Comparison of ENCODE assay signal across 9 mouse cellular contexts in the genomic region with DNA sequence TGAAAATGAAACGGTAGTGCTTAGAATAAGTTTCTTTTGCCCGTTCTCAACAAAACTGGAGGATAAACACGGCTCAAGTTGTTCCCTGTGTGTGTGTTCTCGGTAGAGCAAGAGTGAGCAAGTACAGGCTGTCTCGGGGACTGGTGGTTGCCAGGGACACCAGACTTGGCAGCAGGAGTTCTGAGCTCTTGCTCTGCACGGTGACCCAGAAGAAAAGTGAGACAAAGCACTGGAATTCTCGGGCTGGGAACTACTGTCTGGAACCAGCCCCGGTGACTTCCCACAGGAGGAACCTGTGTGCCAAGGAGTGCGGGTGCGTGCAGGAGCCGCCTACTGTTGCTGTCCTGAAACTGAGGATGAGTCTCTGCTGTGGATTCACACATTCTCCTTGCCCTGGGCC.
DNase-seq lines count a peak whose midpoint lies in the region; ATAC-seq and TF ChIP-seq lines count a peak whose summit lies in the region.
"Had no signal": no experiment of that assay in that cellular context is flagged by ENCODE, and none has a peak within 500 bp of the region (broad histone marks: within the 10 kb centered on the region; RNA-seq: fewer than 3 reads in every experiment).

No protein-coding gene starts in this region.

- POLR2A ChIA-PET in Patski (lab: Charles Lee) = no interaction called here

- CTCF ChIA-PET in Patski (lab: Charles Lee) = no interaction called here

- H3K9me3 ChIP-seq in kidney, embryonic 16.5 days (ENCODE audit: low read length) = no peaks in the 10 kb centered on the region
- no peaks in the 10 kb centered on the region for H3K9me3 ChIP-seq in lung, embryonic 16.5 days (ENCODE audit: control insufficient read depth, low read length)
- H3K9me3 ChIP-seq: stomach, embryonic 15.5 days had no signal

- H3K36me3 ChIP-seq in kidney, embryonic 16.5 days (ENCODE audit: insufficient read depth, low read length) = no peaks in the 10 kb centered on the region
- no peaks in the 10 kb centered on the region for H3K36me3 ChIP-seq in lung, embryonic 16.5 days (ENCODE audit: control insufficient read depth, insufficient read depth, low read length)
- H3K36me3 ChIP-seq: stomach, embryonic 15.5 days had no signal

- in situ Hi-C loops in Patski (cut with MboI; ENCODE audit: low pct_unique_long_range_greater_than_20kb) = no loop called here

- no peak for TF ChIP-seq CTCF in Patski (IDR thresholded peaks at IDR 0.05)

- no peak overlapping the region; the same call in 1 of the 2 replicates for H3K9ac ChIP-seq in kidney, embryonic 16.5 days (replicated peaks; ENCODE audit: low read length)
- H3K9ac ChIP-seq in lung, embryonic 16.5 days (ENCODE audit: low read length) = peak overlapping the region; percentile 25; the same call in 1 of the 2 replicates
- H3K9ac ChIP-seq: stomach, embryonic 15.5 days had no signal

- no peak overlapping the region for H3K27ac ChIP-seq in kidney, embryonic 16.5 days (ENCODE audit: low read length)
- H3K27ac ChIP-seq in lung, embryonic 16.5 days (ENCODE audit: low read length) = peak overlapping the region; percentile 53
- H3K27ac ChIP-seq: stomach, embryonic 15.5 days had no signal

- H3K4me3 ChIP-seq in kidney, embryonic 16.5 days (ENCODE audit: low read length) = no peak overlapping the region
- no peak overlapping the region for H3K4me3 ChIP-seq in lung, embryonic 16.5 days (ENCODE audit: low read length)
- H3K4me3 ChIP-seq: stomach, embryonic 15.5 days had no signal

- no peaks in the 10 kb centered on the region for H3K27me3 ChIP-seq in Patski
- no peaks in the 10 kb centered on the region for H3K27me3 ChIP-seq in kidney, embryonic 16.5 days (ENCODE audit: insufficient read depth, low read length)
- H3K27me3 ChIP-seq in lung, embryonic 16.5 days (ENCODE audit: control insufficient read depth, insufficient read depth, low read depth, low read length) = no peaks in the 10 kb centered on the region
- H3K27me3 ChIP-seq: stomach, embryonic 15.5 days had no signal

- H3K4me2 ChIP-seq in kidney, embryonic 16.5 days (replicated peaks; ENCODE audit: low read depth, low read length) = no peak overlapping the region
- H3K4me2 ChIP-seq in lung, embryonic 16.5 days (ENCODE audit: low read depth, low read length) = no peak overlapping the region
- H3K4me2 ChIP-seq: stomach, embryonic 15.5 days had no signal

- no peaks in the 10 kb centered on the region for H3K4me1 ChIP-seq in kidney, embryonic 16.5 days (ENCODE audit: insufficient read depth, low read length)
- H3K4me1 ChIP-seq in lung, embryonic 16.5 days (replicated peaks; ENCODE audit: control insufficient read depth, insufficient read depth, low read length) = peaks cover 24% of the 10 kb centered on the region
- H3K4me1 ChIP-seq: stomach, embryonic 15.5 days had no signal

- no peak for ATAC-seq in Patski
- 0 out of 2 replicates have a peak, but pooled peaks have one; percentile 50 for ATAC-seq in kidney, embryonic 16.5 days (ENCODE audit: low FRiP score, low TSS enrichment)
- peak; percentile 75 for ATAC-seq in lung, embryonic 16.5 days (ENCODE audit: low read depth)

- DNase-seq in embryo, embryonic 10 days (ENCODE audit: low spot score) = peak; percentile 49
- DNase-seq in embryo, embryonic 11 days = no peak
- DNase-seq in Patski (ENCODE audit: low read depth, low spot score) = peak; percentile 41
- peak; percentile 25 to 30 for DNase-seq in frontal cortex, postnatal 36 days (ENCODE audit: low spot score in 2 of 2)
- DNase-seq in urinary bladder, postnatal 10 days (ENCODE audit: low spot score) = no peak
- DNase-seq in thymus, postnatal 14 days = no peak

- 43% methylated on average over 11 of the region's 11 CpGs for WGBS in kidney, embryonic 16.5 days
- WGBS in lung, embryonic 16.5 days = 35% methylated on average over 11 of the region's 11 CpGs

Comparison
In these comparisons a context has a peak if more than half of its experiments do, and no peak if none do; other contexts are left out.
1. DNase-seq: peak in embryo, embryonic 10 days (single experiment), Patski (single experiment) and frontal cortex, postnatal 36 days (2 of 2); none in embryo, embryonic 11 days (single experiment), urinary bladder, postnatal 10 days (single experiment) and thymus, postnatal 14 days (single experiment).